Mouse (Mus musculus): ENCODE measurements around the gene Itga2.

DNA sequence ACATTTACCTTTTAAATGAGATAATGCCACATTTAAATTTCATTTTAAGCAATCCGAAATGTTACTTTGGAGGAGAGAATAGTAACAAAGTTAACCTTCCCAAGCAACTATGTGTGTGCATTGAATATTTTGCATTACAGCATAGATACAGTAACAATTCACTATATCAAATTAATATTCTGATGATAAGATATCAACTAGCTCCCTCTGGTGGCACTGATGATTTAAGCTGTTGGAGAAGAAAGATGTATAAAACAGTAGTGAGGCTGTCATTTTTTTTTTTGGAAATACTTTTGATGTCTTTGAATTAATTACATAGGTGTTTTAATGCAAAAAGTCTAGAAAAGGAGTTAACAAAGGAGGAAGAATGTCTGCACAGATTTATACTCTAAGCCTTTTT is 140.4 kb downstream of the Itga2 start:
- TF ChIP-seq CTCF (conservative IDR thresholded peaks at IDR 0.05 in 1 of 2, IDR thresholded peaks at IDR 0.05 in 1 of 2; ENCODE audit: low read depth in 2 of 2, low read length in 2 of 2), result peak in 1 of 2 experiments; percentile 51; a peak in 2 of 4 replicates
- no peak for TF ChIP-seq EP300 (IDR thresholded peaks at IDR 0.05; ENCODE audit: low read length)
- no peak for TF ChIP-seq POLR2A (IDR thresholded peaks at IDR 0.05; ENCODE audit: low read depth, low read length)
- no peak for TF ChIP-seq POLR2AphosphoS2 (IDR thresholded peaks at IDR 0.05; ENCODE audit: low read depth, low read length)
- no peak for TF ChIP-seq USF1 (IDR thresholded peaks at IDR 0.05; ENCODE audit: low read depth, low read length)
- TF ChIP-seq E2F4 (IDR thresholded peaks at IDR 0.05; ENCODE audit: insufficient replicate concordance, low read depth, low read length), result no peak
- TF ChIP-seq KAT2A (IDR thresholded peaks at IDR 0.05; ENCODE audit: insufficient replicate concordance, low read length), result no peak
- TF ChIP-seq MAX (IDR thresholded peaks at IDR 0.05; ENCODE audit: low read length), result no peak
- TF ChIP-seq UBTF (IDR thresholded peaks at IDR 0.05; ENCODE audit: low read depth, low read length), result no peak
- no peak for TF ChIP-seq ETS1 (conservative IDR thresholded peaks at IDR 0.05; ENCODE audit: low read depth, low read length)
